Mouse (Mus musculus) forebrain, embryonic 16.5 days (tissue): Measurements from ENCODE around the gene Chrna1. TPM values are rescaled to one million over a fixed set of nuclear protein-coding genes. Genes with fewer than 3 reads are reported as not detected.

Experiments
- ATAC-seq: fragments of 200-750 bp; cut with Nextera tagmentation; 2 replicates; pipeline ENCODE4 v1.8.0; 2017; ENCODE audit warnings: mild to moderate bottlenecking, moderate library complexity
- H3K27ac ChIP-seq: fragments of 300-500 bp; sonication (generic); 2 replicates; pipeline ENCODE4 v1.5.1; 2014; ENCODE audit warnings: low read length, control low read depth
- H3K27me3 ChIP-seq: fragments of 300-500 bp; sonication (generic); replicated peaks from 2 replicates; pipeline ENCODE4 v1.6.1; 2014; ENCODE audit warnings: low read length; ENCODE audit not compliant: control insufficient read depth, insufficient read depth
- H3K36me3 ChIP-seq: fragments of 300-500 bp; sonication (generic); 2 replicates; pipeline ENCODE4 v1.6.1; 2014; ENCODE audit not compliant: control insufficient read depth, insufficient read depth
- H3K4me1 ChIP-seq: fragments of 300-500 bp; sonication (generic); replicated peaks from 2 replicates; pipeline ENCODE4 v1.6.1; 2014; ENCODE audit warnings: low read length; ENCODE audit not compliant: control insufficient read depth, insufficient read depth
- H3K4me2 ChIP-seq: fragments of 300-500 bp; sonication (generic); 2 replicates; pipeline ENCODE4 v1.6.1; 2014; ENCODE audit warnings: mild to moderate bottlenecking, low read length, control low read depth
- H3K4me3 ChIP-seq: fragments of 300-500 bp; sonication (generic); replicated peaks from 2 replicates; pipeline ENCODE4 v1.5.1; 2014; ENCODE audit warnings: mild to moderate bottlenecking, low read length, control low read depth
- H3K9ac ChIP-seq: fragments of 300-500 bp; sonication (generic); replicated peaks from 2 replicates; pipeline ENCODE4 v1.6.1; 2014; ENCODE audit warnings: low read depth, low read length, control low read depth
- H3K9me3 ChIP-seq: fragments of 300-500 bp; sonication (generic); 2 replicates; pipeline ENCODE4 v1.6.1; 2016; ENCODE audit warnings: low read length; ENCODE audit not compliant: control insufficient read depth
- WGBS: fragments of 180-500 bp; shearing (Covaris S2); extraction: QIAGEN DNeasy Blood & Tissue Kit; methylation state at CpG from one replicate; pipeline ENCODE4 v1.1.7; 2014; 5-methylcytosine and 5-hydroxymethylcytosine counted together
- polyA plus RNA-seq: library from polyadenylated mRNA; unstranded; fragments of >200 nt; fragmentation: Nextera tagmentation; extraction: Ambion mirVana; gene quantifications from 2 replicates; pipeline ENCODE4 v1.2.1, GENCODE M21; 2015

Chrna1 gene
- polyA plus RNA-seq, 1 experiment from 2014 or later: 0.10 TPM

GRCm38 (mm10) chr2:73596326-73596725, 16.2 kb upstream of the Chrna1 start:
- H3K4me1 ChIP-seq: peaks cover 5% of the 10 kb centered on the region
- H3K27ac ChIP-seq: no peak overlapping the region
- H3K27me3 ChIP-seq: no peaks in the 10 kb centered on the region
- ATAC-seq: no peak
- no peak overlapping the region for H3K4me3 ChIP-seq
- peak overlapping the region; percentile 13 for H3K4me2 ChIP-seq
- no peaks in the 10 kb centered on the region for H3K9me3 ChIP-seq
- H3K9ac ChIP-seq: no peak overlapping the region
- H3K36me3 ChIP-seq: no peaks in the 10 kb centered on the region
- 81% methylated on average over 5 of the region's 5 CpGs for WGBS

- H3K27ac ChIP-seq: no peak overlapping the region
- H3K4me2 ChIP-seq: no peak overlapping the region
- H3K4me1 ChIP-seq: peaks cover 18% of the 10 kb centered on the region
- no peak overlapping the region for H3K4me3 ChIP-seq
- no peak overlapping the region for H3K9ac ChIP-seq
- no peak for ATAC-seq
- H3K9me3 ChIP-seq: no peaks in the 10 kb centered on the region
- WGBS: 62% methylated on average over 2 of the region's 2 CpGs
- H3K27me3 ChIP-seq: no peaks in the 10 kb centered on the region
- no peaks in the 10 kb centered on the region for H3K36me3 ChIP-seq
Measured at GRCm38 (mm10) chr2:73593101-73593439, 12.9 kb upstream of the Chrna1 start.

GRCm38 (mm10) chr2:73592231-73593100, 12.3 kb upstream of the Chrna1 start:
- Histone ChIP-seq H3K27me3 (no peaks in the 10 kb centered on the region), H3K4me3 (no peak overlapping the region), H3K9ac (no peak overlapping the region), H3K4me2 (no peak overlapping the region), H3K36me3 (no peaks in the 10 kb centered on the region), H3K27ac (no peak overlapping the region), H3K4me1 (peaks cover 20% of the 10 kb centered on the region), H3K9me3 (no peaks in the 10 kb centered on the region)
- ATAC-seq: no peak
- 81% methylated on average over 14 of the region's 14 CpGs for WGBS

- no peak overlapping the region for H3K4me2 ChIP-seq
- H3K27me3 ChIP-seq: no peaks in the 10 kb centered on the region
- H3K9me3 ChIP-seq: no peaks in the 10 kb centered on the region
- 48% methylated on average over 6 of the region's 6 CpGs for WGBS
- no peaks in the 10 kb centered on the region for H3K36me3 ChIP-seq
- H3K27ac ChIP-seq: no peak overlapping the region
- ATAC-seq: no peak
- no peak overlapping the region for H3K9ac ChIP-seq
- H3K4me1 ChIP-seq: peaks cover 17% of the 10 kb centered on the region
- H3K4me3 ChIP-seq: no peak overlapping the region
Measured at GRCm38 (mm10) chr2:73591246-73591645, 11.1 kb upstream of the Chrna1 start.

GRCm38 (mm10) chr2:73590106-73590505, 10.0 kb upstream of the Chrna1 start:
- Histone ChIP-seq H3K4me3 (0 out of 2 replicates have a peak overlapping the region, but pooled peaks have one; percentile 13), H3K36me3 (no peaks in the 10 kb centered on the region), H3K9me3 (no peaks in the 10 kb centered on the region), H3K4me2 (peak overlapping the region; percentile 36), H3K27me3 (no peaks in the 10 kb centered on the region), H3K9ac (no peak overlapping the region), H3K4me1 (peaks cover 25% of the 10 kb centered on the region), H3K27ac (no peak overlapping the region)
- 16% methylated on average over 12 of the region's 12 CpGs for WGBS
- ATAC-seq: peak; percentile 45; the same call in 1 of the 2 replicates

GRCm38 (mm10) chr2:73588951-73589350, 8.8 kb upstream of the Chrna1 start:
- ATAC-seq: no peak
- no peak overlapping the region for H3K9ac ChIP-seq
- H3K36me3 ChIP-seq: no peaks in the 10 kb centered on the region
- H3K4me2 ChIP-seq: no peak overlapping the region
- H3K27me3 ChIP-seq: no peaks in the 10 kb centered on the region
- H3K9me3 ChIP-seq: no peaks in the 10 kb centered on the region
- no peak overlapping the region for H3K4me3 ChIP-seq
- H3K27ac ChIP-seq: no peak overlapping the region
- H3K4me1 ChIP-seq: peaks cover 31% of the 10 kb centered on the region
- WGBS: 74% methylated on average over 2 of the region's 2 CpGs

- no peaks in the 10 kb centered on the region for H3K9me3 ChIP-seq
- H3K9ac ChIP-seq: no peak overlapping the region
- no peak overlapping the region for H3K4me2 ChIP-seq
- H3K36me3 ChIP-seq: no peaks in the 10 kb centered on the region
- WGBS: 62% methylated on average over 4 of the region's 4 CpGs
- no peak overlapping the region for H3K4me3 ChIP-seq
- no peak overlapping the region for H3K27ac ChIP-seq
- peaks cover 31% of the 10 kb centered on the region for H3K4me1 ChIP-seq
- ATAC-seq: no peak
- H3K27me3 ChIP-seq: peaks cover 3% of the 10 kb centered on the region; the same call in 1 of the 2 replicates
Measured at GRCm38 (mm10) chr2:73587109-73587506, 7.0 kb upstream of the Chrna1 start.

GRCm38 (mm10) chr2:73586392-73587108, 6.4 kb upstream of the Chrna1 start:
- no peak for ATAC-seq
- Histone ChIP-seq H3K36me3 (no peaks in the 10 kb centered on the region), H3K4me2 (no peak overlapping the region), H3K4me3 (no peak overlapping the region), H3K9ac (no peak overlapping the region), H3K27ac (no peak overlapping the region), H3K9me3 (no peaks in the 10 kb centered on the region), H3K4me1 (peaks cover 31% of the 10 kb centered on the region), H3K27me3 (peaks cover 3% of the 10 kb centered on the region; the same call in 1 of the 2 replicates)
- 49% methylated on average over 10 of the region's 10 CpGs for WGBS

- no peaks in the 10 kb centered on the region for H3K36me3 ChIP-seq
- peaks cover 25% of the 10 kb centered on the region for H3K4me1 ChIP-seq
- peak; percentile 36; the same call in 1 of the 2 replicates for ATAC-seq
- H3K4me2 ChIP-seq: peak overlapping the region; percentile 67
- H3K4me3 ChIP-seq: peak overlapping the region; percentile 45
- H3K27me3 ChIP-seq: peaks cover 3% of the 10 kb centered on the region; the same call in 1 of the 2 replicates
- no peaks in the 10 kb centered on the region for H3K9me3 ChIP-seq
- no peak overlapping the region for H3K27ac ChIP-seq
- H3K9ac ChIP-seq: peak overlapping the region; percentile 43
- WGBS: 17% methylated on average over 12 of the region's 12 CpGs
Measured at GRCm38 (mm10) chr2:73585347-73585831, 5.3 kb upstream of the Chrna1 start.
